Comparison of ENCODE assay signal across 21 mouse cellular contexts in genomic region chr2:110287959-110288358, GRCm38 (mm10). TPM values are rescaled to one million over a fixed set of nuclear protein-coding genes. Genes with fewer than 3 reads are reported as not detected.
DNase-seq lines count a peak whose midpoint lies in the region; ATAC-seq and TF ChIP-seq lines count a peak whose summit lies in the region.
"Had no signal": no experiment of that assay in that cellular context is flagged by ENCODE, and none has a peak within 500 bp of the region (broad histone marks: within the 10 kb centered on the region; RNA-seq: fewer than 3 reads in every experiment).

No protein-coding gene starts in this region.

- no peak for DNase-seq in lung, embryonic 14.5 days
- DNase-seq in lung, postnatal 25 days (ENCODE audit: low spot score) = no peak
- no peak for DNase-seq in lung, postnatal 4 days
- DNase-seq: adrenal gland, adult 8-10 months; adrenal gland, postnatal 14 days; adrenal gland, postnatal 36 days; cerebellum, adult 11-12 months; cerebellum, adult 2 months; cerebellum, adult 9-10 months; cerebellum, postnatal 10 days; cerebellum, postnatal 25 days had no signal

- no peaks in the 10 kb centered on the region for H3K36me3 ChIP-seq in lung, embryonic 14.5 days (ENCODE audit: insufficient read depth)
- no peaks in the 10 kb centered on the region for H3K36me3 ChIP-seq in lung, embryonic 16.5 days (ENCODE audit: control insufficient read depth, insufficient read depth, low read length)
- H3K36me3 ChIP-seq: embryonic facial prominence, embryonic 13.5 days; embryonic facial prominence, embryonic 15.5 days; forebrain, embryonic 10.5 days; forebrain, embryonic 12.5 days had no signal

- no peaks in the 10 kb centered on the region for H3K27me3 ChIP-seq in lung, embryonic 14.5 days (ENCODE audit: insufficient read depth, low read length)
- no peaks in the 10 kb centered on the region for H3K27me3 ChIP-seq in lung, embryonic 16.5 days (ENCODE audit: control insufficient read depth, insufficient read depth, low read depth, low read length)
- H3K27me3 ChIP-seq: embryonic facial prominence, embryonic 13.5 days; embryonic facial prominence, embryonic 15.5 days; forebrain, embryonic 12.5 days had no signal

- WGBS in lung, embryonic 14.5 days = 82% methylated on average over 1 of the region's 1 CpGs
- WGBS in lung, embryonic 16.5 days = 81% methylated on average over 1 of the region's 1 CpGs

- H3K9ac ChIP-seq in lung, embryonic 14.5 days = no peak overlapping the region
- no peak overlapping the region for H3K9ac ChIP-seq in lung, embryonic 16.5 days (ENCODE audit: low read length)
- H3K9ac ChIP-seq: embryonic facial prominence, embryonic 13.5 days; embryonic facial prominence, embryonic 15.5 days; forebrain, embryonic 12.5 days had no signal

- ATAC-seq in lung, embryonic 14.5 days (ENCODE audit: insufficient read depth) = 0 out of 2 replicates have a peak, but pooled peaks have one; percentile 1
- ATAC-seq in lung, embryonic 16.5 days (ENCODE audit: low read depth) = no peak
- ATAC-seq in activated CD4-positive, CD25-positive, alpha-beta regulatory T cell, adult 4 months = no peak
- ATAC-seq: forebrain, embryonic 14.5 days; forebrain, embryonic 16.5 days had no signal

- H3K4me1 ChIP-seq in lung, embryonic 14.5 days (ENCODE audit: insufficient read depth) = peaks cover 5% of the 10 kb centered on the region; the same call in 1 of the 2 replicates
- peaks cover 9% of the 10 kb centered on the region; the same call in 1 of the 2 replicates for H3K4me1 ChIP-seq in lung, embryonic 16.5 days (replicated peaks; ENCODE audit: control insufficient read depth, insufficient read depth, low read length)
- H3K4me1 ChIP-seq: embryonic facial prominence, embryonic 15.5 days; forebrain, embryonic 10.5 days; forebrain, embryonic 12.5 days had no signal

- TF ChIP-seq CTCF in lung, embryonic 14.5 days (IDR thresholded peaks at IDR 0.05; ENCODE audit: low read depth) = no peak

- H3K4me3 ChIP-seq in lung, embryonic 14.5 days (ENCODE audit: low read depth, low read length) = no peak overlapping the region
- H3K4me3 ChIP-seq in lung, embryonic 16.5 days (ENCODE audit: low read length) = no peak overlapping the region
- H3K4me3 ChIP-seq: embryonic facial prominence, embryonic 13.5 days; embryonic facial prominence, embryonic 15.5 days; erythroblast, embryonic 14.5 days; forebrain, embryonic 10.5 days; forebrain, embryonic 12.5 days had no signal

- peak overlapping the region; percentile 64 for H3K27ac ChIP-seq in lung, embryonic 14.5 days (ENCODE audit: low read depth)
- peak overlapping the region; percentile 45 for H3K27ac ChIP-seq in lung, embryonic 16.5 days (ENCODE audit: low read length)
- H3K27ac ChIP-seq: embryonic facial prominence, embryonic 15.5 days; forebrain, embryonic 10.5 days; forebrain, embryonic 12.5 days had no signal

- no peaks in the 10 kb centered on the region for H3K9me3 ChIP-seq in lung, embryonic 14.5 days (ENCODE audit: low read depth, low read length)
- no peaks in the 10 kb centered on the region for H3K9me3 ChIP-seq in lung, embryonic 16.5 days (ENCODE audit: control insufficient read depth, low read length)
- H3K9me3 ChIP-seq: embryonic facial prominence, embryonic 13.5 days; embryonic facial prominence, embryonic 15.5 days; forebrain, embryonic 10.5 days; forebrain, embryonic 12.5 days had no signal

- no peak overlapping the region for H3K4me2 ChIP-seq in lung, embryonic 14.5 days
- no peak overlapping the region for H3K4me2 ChIP-seq in lung, embryonic 16.5 days (ENCODE audit: low read depth, low read length)
- H3K4me2 ChIP-seq: embryonic facial prominence, embryonic 13.5 days; embryonic facial prominence, embryonic 15.5 days; forebrain, embryonic 12.5 days had no signal

RNA-seq across cellular contexts. Expression of gene Bbox1, which starts 26.4 kb away (rescaled TPM):
- polyA plus RNA-seq in lung, embryonic 14.5 days (2014; fragmentation: Nextera tagmentation; extraction: Ambion mirVana) = 0.17 and 0.46 TPM in 2 replicates
- polyA plus RNA-seq in lung, embryonic 16.5 days (2015; fragmentation: Nextera tagmentation; extraction: Ambion mirVana) = 0.28 and 0.96 TPM in 2 replicates
- under 1 TPM in 1 of 2 experiments, not detected in 1; 0.21 TPM for polyA plus RNA-seq in activated CD4-positive, CD25-positive, alpha-beta regulatory T cell, adult 4 months (2017; shearing (Covaris generic))
- polyA plus RNA-seq: C2C12; erythroblast, embryonic 14.5 days; forebrain, embryonic 10.5 days; forebrain, embryonic 12.5 days had no signal
